Mouse (Mus musculus) lung, adult 2 months (tissue): ENCODE results near the gene Tmem106a.
"Not testable (repeated sequence)": the region's sequence is repeated elsewhere in the genome, so short reads cannot be mapped to it uniquely, and the experiment has no call there.

Experiments used
- CTCF ChIP-seq: fragments of 200-500 bp; IDR thresholded peaks from 2 replicates; pipeline ENCODE4 v1.5.1; 2011; ENCODE audit warnings: mild to moderate bottlenecking, low read length, control low read depth; ENCODE audit not compliant: insufficient read depth
- POLR2A ChIP-seq: fragments of 200-500 bp; IDR thresholded peaks from 2 replicates; pipeline ENCODE4 v1.6.1; 2011; ENCODE audit warnings: low read depth, mild to moderate bottlenecking, control low read depth, low read length, borderline replicate concordance; ENCODE audit errors: extremely low read depth

DNA sequence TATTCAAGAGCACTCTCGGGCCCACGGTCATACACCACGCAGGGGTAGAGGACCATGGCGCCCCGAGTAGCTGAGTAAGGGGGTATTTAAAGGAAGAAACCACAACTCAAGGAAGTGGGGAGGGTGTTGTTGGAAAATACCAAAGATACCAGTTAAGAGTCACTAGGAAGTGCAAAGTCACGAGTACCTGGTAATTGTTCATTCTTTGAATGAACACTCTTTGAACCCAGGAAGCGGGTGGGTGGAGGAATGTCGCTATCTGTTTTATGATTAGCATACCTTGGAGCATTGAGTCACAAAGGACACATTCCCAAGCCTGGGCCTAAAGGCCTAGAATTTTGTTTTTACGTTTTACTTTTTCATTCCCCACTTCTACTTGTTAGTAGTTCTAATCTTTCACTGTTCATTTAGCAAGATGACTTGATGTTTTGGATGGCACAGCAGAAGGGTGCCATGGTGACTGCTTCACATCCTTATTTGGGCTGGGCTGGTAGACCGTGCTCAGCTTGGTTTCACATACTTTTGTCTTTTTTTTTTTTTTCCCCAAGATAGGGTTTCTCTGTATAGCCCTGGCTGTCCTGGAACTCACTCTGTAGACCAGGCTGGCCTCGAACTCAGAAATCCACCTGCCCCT lies 38.1 kb downstream of the Tmem106a start:
- not testable (repeated sequence) for TF ChIP-seq POLR2A, CTCF
